Mouse (Mus musculus) lung, adult 2 months (tissue): ENCODE results near the gene Dido1.

ENCODE experiments used
- CTCF ChIP-seq: fragments of 200-500 bp; IDR thresholded peaks from 2 replicates; pipeline ENCODE4 v1.5.1; 2011; ENCODE audit warnings: mild to moderate bottlenecking, low read length, control low read depth; ENCODE audit not compliant: insufficient read depth
- POLR2A ChIP-seq: fragments of 200-500 bp; IDR thresholded peaks from 2 replicates; pipeline ENCODE4 v1.6.1; 2011; ENCODE audit warnings: low read depth, mild to moderate bottlenecking, control low read depth, low read length, borderline replicate concordance; ENCODE audit errors: extremely low read depth

GRCm38 (mm10) chr2:180758513-180759263 lies 48.9 kb upstream of the Dido1 start:
- TF ChIP-seq CTCF = no peak
- no peak for TF ChIP-seq POLR2A
